Mouse (Mus musculus): Measurements from ENCODE around the gene Prpf38a. TPM values are rescaled to one million over a fixed set of nuclear protein-coding genes. Genes with fewer than 3 reads are reported as not detected.
A peak's percentile ranks its signal among the peaks of the same experiment; 100 is the strongest.

Gene Prpf38a
- total and polyA plus RNA-seq, 3 experiments = 51.1 to 107 (median 82.2) TPM

- peak; percentile 84 for TF ChIP-seq TBP (conservative IDR thresholded peaks at IDR 0.05; ENCODE audit: low read depth, low read length)
Observed at GRCm38 (mm10) chr4:108578840-108579742, at the start of gene Prpf38a, which contains the start of gene Orc1 (continued).

DNA sequence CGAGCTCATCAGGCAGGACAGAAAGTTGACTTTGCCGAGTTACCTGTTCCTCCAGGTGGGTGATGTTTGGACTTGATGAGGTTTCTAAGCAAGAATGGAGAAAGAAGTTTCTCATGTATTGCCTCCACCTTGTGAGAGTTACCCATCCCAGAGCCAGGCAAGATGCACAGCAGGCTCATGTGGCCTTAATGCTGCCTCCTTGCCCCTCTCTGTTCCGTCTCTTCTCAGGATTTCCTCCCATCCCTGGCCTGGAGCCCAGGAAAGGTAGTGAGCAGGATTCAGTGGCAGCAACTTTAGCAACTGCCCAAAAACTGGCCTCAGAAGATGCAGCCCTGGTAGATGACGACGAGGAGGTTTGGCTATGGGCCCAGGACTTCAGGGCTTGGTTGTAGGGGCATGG lies 47.9 kb upstream of the Prpf38a start:
- H3K9ac ChIP-seq (ENCODE audit: insufficient read depth, low read depth) = no peak overlapping the region
- H3K4me2 ChIP-seq (ENCODE audit: insufficient read depth, low read depth, poor library complexity, severe bottlenecking) = no peak overlapping the region
- peaks cover 80 to 100% of the 10 kb centered on the region in 2 experiments for H3K36me3 ChIP-seq (replicated peaks in 1 of 2; ENCODE audit: control insufficient read depth in 1 of 2, insufficient read depth in 1 of 2, low read length in 1 of 2)
- dilution Hi-C loops (cut with MboI; ENCODE audit: extremely low pct_ligation_motif_present, extremely low pct_unique_long_range_greater_than_20kb, low sequenced_read_pairs) (no loop called here), in situ Hi-C loops (cut with MboI; ENCODE audit: low pct_ligation_motif_present, low pct_unique_long_range_greater_than_20kb, low sequenced_read_pairs) (no loop called here)
- no peak overlapping the region for H3K4me3 ChIP-seq (replicated peaks in 1 of 3; ENCODE audit: low read depth in 2 of 3, low read length in 2 of 3, poor library complexity in 1 of 3)
- no peaks in the 10 kb centered on the region for H3K27me3 ChIP-seq (replicated peaks)
- H3K27ac ChIP-seq (ENCODE audit: insufficient read depth, low read depth) = no peak overlapping the region
- no peaks in the 10 kb centered on the region for H3K9me3 ChIP-seq (replicated peaks; ENCODE audit: low read length)
- no peak for DNase-seq (ENCODE audit: extremely low read depth)
- H3K79me2 ChIP-seq (replicated peaks; ENCODE audit: control insufficient read depth, extremely low read depth, insufficient read depth, poor library complexity, severe bottlenecking) = no peaks in the 10 kb centered on the region
- peaks cover 0 to 2% of the 10 kb centered on the region in 2 experiments; a peak in 1 of 4 replicates for H3K4me1 ChIP-seq (ENCODE audit: control insufficient read depth in 1 of 2, insufficient read depth in 2 of 2)
- TF ChIP-seq SMC3 (IDR thresholded peaks at IDR 0.05; ENCODE audit: low read depth, low read length) (no peak), POLR2AphosphoS2 (IDR thresholded peaks at IDR 0.05; ENCODE audit: low read depth, low read length) (no peak), CTCF (conservative IDR thresholded peaks at IDR 0.05 in 1 of 2, IDR thresholded peaks at IDR 0.05 in 1 of 2; ENCODE audit: low read depth in 2 of 2, low read length in 2 of 2) (no peak), ZC3H11A (IDR thresholded peaks at IDR 0.05; ENCODE audit: low read depth, low read length) (no peak), JUND (conservative IDR thresholded peaks at IDR 0.05; ENCODE audit: low read depth, low read length) (no peak)

GRCm38 (mm10) chr4:108621504-108621903 lies 42.4 kb upstream of the Prpf38a start:
- no peaks in the 10 kb centered on the region for H3K27me3 ChIP-seq (replicated peaks)
- dilution Hi-C loops (cut with MboI; ENCODE audit: extremely low pct_ligation_motif_present, extremely low pct_unique_long_range_greater_than_20kb, low sequenced_read_pairs) = no loop called here
- H3K27ac ChIP-seq (ENCODE audit: insufficient read depth, low read depth) = no peak overlapping the region
- peaks cover 4 to 29% of the 10 kb centered on the region in 2 experiments; a peak in 3 of 4 replicates for H3K4me1 ChIP-seq (ENCODE audit: control insufficient read depth in 1 of 2, insufficient read depth in 2 of 2)
- H3K9ac ChIP-seq (ENCODE audit: insufficient read depth, low read depth) = no peak overlapping the region
- peaks cover 31 to 54% of the 10 kb centered on the region in 2 experiments for H3K36me3 ChIP-seq (replicated peaks in 1 of 2; ENCODE audit: control insufficient read depth in 1 of 2, insufficient read depth in 1 of 2, low read length in 1 of 2)
- peak; percentile 19 for DNase-seq (ENCODE audit: extremely low read depth)
- H3K79me2 ChIP-seq (replicated peaks; ENCODE audit: control insufficient read depth, extremely low read depth, insufficient read depth, poor library complexity, severe bottlenecking) = peaks cover 3% of the 10 kb centered on the region; the same call in 1 of the 2 replicates
- TF ChIP-seq CTCF (conservative IDR thresholded peaks at IDR 0.05 in 1 of 2, IDR thresholded peaks at IDR 0.05 in 1 of 2; ENCODE audit: low read depth in 2 of 2, low read length in 2 of 2) (peak in 1 of 2 experiments; percentile 28; a peak in 2 of 4 replicates), TCF12 (IDR thresholded peaks at IDR 0.05; ENCODE audit: low read depth, low read length) (no peak), ETS1 (conservative IDR thresholded peaks at IDR 0.05; ENCODE audit: low read depth, low read length) (no peak), BHLHE40 (IDR thresholded peaks at IDR 0.05; ENCODE audit: low read depth, low read length) (no peak)
- no peaks in the 10 kb centered on the region for H3K9me3 ChIP-seq (replicated peaks; ENCODE audit: low read length)
- H3K4me2 ChIP-seq (ENCODE audit: insufficient read depth, low read depth, poor library complexity, severe bottlenecking) = no peak overlapping the region
- in situ Hi-C loops (cut with MboI; ENCODE audit: low pct_ligation_motif_present, low pct_unique_long_range_greater_than_20kb, low sequenced_read_pairs) = no loop called here
- no peak overlapping the region for H3K4me3 ChIP-seq (replicated peaks in 1 of 3; ENCODE audit: low read depth in 2 of 3, low read length in 2 of 3, poor library complexity in 1 of 3)
